Mouse (Mus musculus) thymus, adult 2 months (tissue): ENCODE data around the gene Acbd4. TPM values are rescaled to one million over a fixed set of nuclear protein-coding genes. Genes with fewer than 3 reads are reported as not detected.

Source experiments
- DNase-seq: peaks from one replicate; pipeline ENCODE4 v3.0.0; 2021
- H3K27ac ChIP-seq: fragments of 200-500 bp; 2 replicates; pipeline ENCODE4 v1.5.1; 2012; ENCODE audit warnings: low read length, control low read depth; ENCODE audit not compliant: control insufficient read depth, insufficient read depth
- H3K27me3 ChIP-seq: fragments of 200-500 bp; 2 replicates; pipeline ENCODE4 v1.6.1; 2012; ENCODE audit warnings: mild to moderate bottlenecking, low read length, moderate library complexity, mixed read lengths; ENCODE audit not compliant: control insufficient read depth, insufficient read depth
- H3K36me3 ChIP-seq: fragments of 200-500 bp; 2 replicates; pipeline ENCODE4 v1.6.1; 2012; ENCODE audit warnings: mild to moderate bottlenecking, low read length, moderate library complexity; ENCODE audit not compliant: control insufficient read depth, insufficient read depth
- H3K4me1 ChIP-seq: fragments of 200-500 bp; replicated peaks from 2 replicates; pipeline ENCODE4 v1.6.1; 2012; ENCODE audit warnings: low read length; ENCODE audit not compliant: control insufficient read depth, insufficient read depth
- H3K4me3 ChIP-seq: fragments of 200-500 bp; 2 replicates; pipeline ENCODE4 v1.5.1; 2012; ENCODE audit warnings: mild to moderate bottlenecking, low read length, control low read depth, moderate library complexity; ENCODE audit not compliant: control insufficient read depth, insufficient read depth
- CTCF ChIP-seq: fragments of 200-500 bp; IDR thresholded peaks from 2 replicates; pipeline ENCODE4 v1.5.1; 2012; ENCODE audit warnings: mild to moderate bottlenecking, control low read depth, low read length, moderate library complexity, borderline replicate concordance; ENCODE audit not compliant: control insufficient read depth, poor library complexity, insufficient read depth; ENCODE audit errors: extremely low read depth
- POLR2A ChIP-seq: fragments of 200-500 bp; IDR thresholded peaks from 2 replicates; pipeline ENCODE4 v1.6.1; 2012; ENCODE audit warnings: mild to moderate bottlenecking, low read length, control low read depth, moderate library complexity; ENCODE audit not compliant: control insufficient read depth, poor library complexity, insufficient read depth; ENCODE audit errors: extremely low read depth
- WGBS: fragments of 180-500 bp; shearing (Covaris S2); methylation state at CpG from one replicate; pipeline ENCODE4 v1.1.7; 2018; 5-methylcytosine and 5-hydroxymethylcytosine counted together
- polyA plus RNA-seq: library from polyadenylated mRNA; depleted of rRNA; stranded (reverse); fragments of >200 nt; gene quantifications from 2 replicates; pipeline ENCODE4 v1.2.3, GENCODE M21; 2012

Acbd4 gene
- polyA plus RNA-seq, 1 experiment, result 29.5 TPM

- Histone ChIP-seq H3K36me3 (peaks cover 67% of the 10 kb centered on the region), H3K4me3 (no peak overlapping the region), H3K27ac (no peak overlapping the region), H3K4me1 (no peaks in the 10 kb centered on the region), H3K27me3 (no peaks in the 10 kb centered on the region)
- TF ChIP-seq POLR2A (no peak), CTCF (no peak)
- DNase-seq, result no peak
- whole genome bisulfite sequencing, result 95% methylated on average over 14 of the region's 14 CpGs
These were observed 35.1 kb upstream of the Acbd4 start for GRCm38 (mm10) chr11:103066191-103067050.

- H3K4me3 ChIP-seq, result no peak overlapping the region
- H3K27me3 ChIP-seq, result no peaks in the 10 kb centered on the region
- TF ChIP-seq CTCF (no peak), POLR2A (no peak)
- DNase-seq, result no peak
- no peaks in the 10 kb centered on the region for H3K4me1 ChIP-seq
- WGBS, result 94% methylated on average over 6 of the region's 6 CpGs
- H3K27ac ChIP-seq, result no peak overlapping the region
- H3K36me3 ChIP-seq, result peaks cover 61% of the 10 kb centered on the region
These were observed 34.5 kb upstream of the Acbd4 start for GRCm38 (mm10) chr11:103067051-103067361.

DNA sequence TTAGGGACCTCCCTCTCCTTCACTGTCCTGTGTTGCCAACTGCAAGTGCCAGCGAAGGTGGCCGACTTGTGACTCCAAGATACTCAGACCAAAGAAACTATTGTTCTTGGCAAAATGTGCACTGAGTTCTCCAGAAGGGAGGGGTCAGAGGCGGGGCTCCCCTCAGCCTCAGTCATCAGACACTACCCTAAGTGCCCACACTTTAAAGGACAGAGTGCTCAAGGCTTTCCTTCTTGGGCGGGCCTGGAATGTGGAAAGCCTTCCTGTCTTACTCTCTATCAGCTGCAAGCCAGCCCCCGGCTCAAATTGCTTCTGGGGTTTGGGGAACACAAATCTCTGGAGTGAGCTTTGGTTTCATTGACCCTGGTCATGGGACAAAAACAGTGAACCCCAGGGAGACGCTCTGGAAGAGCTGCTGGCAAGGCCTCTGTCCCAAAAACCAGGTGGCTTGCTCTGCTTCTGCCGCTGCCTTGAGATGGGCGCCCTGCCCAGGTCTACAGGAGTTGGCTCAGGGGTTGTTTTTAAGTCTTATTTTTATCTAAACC, 34.0 kb upstream of the Acbd4 start:
- no peak overlapping the region for H3K27ac ChIP-seq
- TF ChIP-seq POLR2A (no peak), CTCF (no peak)
- H3K36me3 ChIP-seq, result peaks cover 59% of the 10 kb centered on the region
- no peak overlapping the region for H3K4me3 ChIP-seq
- H3K4me1 ChIP-seq, result no peaks in the 10 kb centered on the region
- DNase-seq, result no peak
- no peaks in the 10 kb centered on the region for H3K27me3 ChIP-seq
- 94% methylated on average over 8 of the region's 8 CpGs for WGBS

DNA sequence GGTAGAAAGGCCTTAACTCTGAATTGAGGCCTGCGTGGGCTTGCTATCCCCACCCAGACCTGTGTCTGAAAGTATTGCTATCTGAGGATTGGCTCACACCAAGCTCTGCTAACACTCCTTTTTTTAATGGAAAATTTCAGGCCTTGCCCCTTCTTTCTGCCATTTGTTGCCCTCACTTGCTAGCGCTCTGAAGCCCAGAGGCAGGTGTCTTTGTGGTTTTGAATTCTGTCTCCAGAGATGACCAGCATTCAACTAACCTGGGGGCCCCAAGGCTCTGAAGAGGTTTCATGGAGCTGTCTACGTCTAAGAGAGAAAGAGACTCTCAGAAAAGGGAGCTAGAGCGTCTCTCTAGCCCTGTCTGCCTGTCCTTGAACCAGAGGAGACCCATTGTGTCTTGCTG, 33.2 kb upstream of the Acbd4 start:
- peaks cover 54% of the 10 kb centered on the region for H3K36me3 ChIP-seq
- no peak overlapping the region for H3K27ac ChIP-seq
- DNase-seq, result no peak
- WGBS, result 76% methylated on average over 4 of the region's 4 CpGs
- no peak overlapping the region for H3K4me3 ChIP-seq
- TF ChIP-seq POLR2A (no peak), CTCF (no peak)
- no peaks in the 10 kb centered on the region for H3K27me3 ChIP-seq
- H3K4me1 ChIP-seq, result no peaks in the 10 kb centered on the region

- Histone ChIP-seq H3K27ac (no peak overlapping the region), H3K4me1 (no peaks in the 10 kb centered on the region), H3K27me3 (no peaks in the 10 kb centered on the region), H3K36me3 (peaks cover 47% of the 10 kb centered on the region), H3K4me3 (no peak overlapping the region)
- no peak for DNase-seq
- 94% methylated on average over 11 of the region's 11 CpGs for WGBS
- no peak for TF ChIP-seq CTCF
- no peak for TF ChIP-seq POLR2A
These were observed 32.6 kb upstream of the Acbd4 start for GRCm38 (mm10) chr11:103068884-103069283.

DNA sequence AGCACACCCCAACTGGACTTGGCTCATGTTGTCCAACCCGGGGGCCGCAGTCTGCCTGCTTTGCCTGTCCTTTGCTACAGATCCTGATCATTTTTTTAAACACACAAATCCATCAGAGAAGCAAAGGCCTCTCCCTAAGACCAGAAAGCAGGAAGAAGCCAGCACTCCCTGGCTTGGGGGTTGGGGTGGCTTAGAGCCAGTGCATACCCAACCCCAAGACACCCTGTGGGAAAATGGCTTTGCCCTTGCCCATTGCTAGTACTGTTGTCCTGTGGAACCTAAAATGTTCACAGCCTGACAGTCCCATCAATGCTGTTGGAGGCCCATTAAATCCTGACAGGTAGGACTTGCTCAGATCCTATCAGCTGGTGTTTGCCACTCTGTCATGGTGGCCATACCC, 31.8 kb upstream of the Acbd4 start:
- 98% methylated on average over 2 of the region's 2 CpGs for WGBS
- H3K27me3 ChIP-seq, result no peaks in the 10 kb centered on the region
- H3K4me3 ChIP-seq, result no peak overlapping the region
- DNase-seq, result no peak
- TF ChIP-seq POLR2A (no peak), CTCF (no peak)
- H3K27ac ChIP-seq, result no peak overlapping the region
- H3K4me1 ChIP-seq, result no peaks in the 10 kb centered on the region
- H3K36me3 ChIP-seq, result peaks cover 39% of the 10 kb centered on the region
